Mouse (Mus musculus): ENCODE data around the gene Olfr1331. TPM values are rescaled to one million over a fixed set of nuclear protein-coding genes. Genes with fewer than 3 reads are reported as not detected.
"Not testable (repeated sequence)": the region's sequence is repeated elsewhere in the genome, so short reads cannot be mapped to it uniquely, and the experiment has no call there.

Olfr1331 gene
- total and polyA plus RNA-seq, 2 experiments: not detected

DNA sequence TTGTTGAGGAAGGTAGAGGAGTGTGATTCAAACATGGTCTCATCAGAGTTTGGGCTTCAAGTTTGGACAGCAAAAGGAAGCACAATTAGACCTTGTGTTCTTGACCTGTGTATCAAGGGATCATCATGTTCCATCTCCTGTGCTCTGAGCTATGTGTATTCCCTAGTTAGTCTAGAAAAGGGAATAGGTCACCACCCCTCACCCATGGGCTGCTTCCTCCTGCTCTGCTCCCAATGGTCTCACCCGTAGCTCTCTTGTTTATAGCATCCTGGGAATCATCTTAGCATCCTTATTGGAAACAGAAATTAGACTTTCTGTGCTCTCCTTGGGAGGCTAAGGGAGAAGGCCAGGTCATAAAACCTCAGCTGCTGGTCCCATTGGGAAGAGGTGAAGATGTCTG, 23.8 kb downstream of the Olfr1331 start, which contains the start of gene Olfr1330:
TSS of gene Olfr1330 (plus strand) at position 301 of the 400 bp plus-strand sequence.
- no peak for DNase-seq (ENCODE audit: extremely low read depth, low read depth, low spot score)
- Histone ChIP-seq H3K36me3 (ENCODE audit: control insufficient read depth, insufficient read depth, low read length) (no peaks in the 10 kb centered on the region), H3K4me1 (ENCODE audit: control insufficient read depth, insufficient read depth, low read length) (no peaks in the 10 kb centered on the region), H3K79me2 (ENCODE audit: control insufficient read depth, insufficient read depth, low read length) (no peaks in the 10 kb centered on the region), H3K9ac (ENCODE audit: low read depth, low read length) (no peak within 1 kb of the TSS), H3K27ac (replicated peaks; ENCODE audit: insufficient read depth, low read depth, low read length) (no peak within 1 kb of the TSS), H3K27me3 (ENCODE audit: control insufficient read depth, insufficient read depth, low read length) (no peaks in the 10 kb centered on the region), H3K4me3 (ENCODE audit: insufficient read depth, low read depth, low read length) (no peak within 1 kb of the TSS)
- WGBS: 76% methylated on average over 1 of the region's 1 CpGs
- TF ChIP-seq CTCF (IDR thresholded peaks at IDR 0.05; ENCODE audit: low read depth, low read length) (no peak), POLR2A (IDR thresholded peaks at IDR 0.05; ENCODE audit: extremely low read depth, insufficient read depth, low read length) (no peak)

DNA sequence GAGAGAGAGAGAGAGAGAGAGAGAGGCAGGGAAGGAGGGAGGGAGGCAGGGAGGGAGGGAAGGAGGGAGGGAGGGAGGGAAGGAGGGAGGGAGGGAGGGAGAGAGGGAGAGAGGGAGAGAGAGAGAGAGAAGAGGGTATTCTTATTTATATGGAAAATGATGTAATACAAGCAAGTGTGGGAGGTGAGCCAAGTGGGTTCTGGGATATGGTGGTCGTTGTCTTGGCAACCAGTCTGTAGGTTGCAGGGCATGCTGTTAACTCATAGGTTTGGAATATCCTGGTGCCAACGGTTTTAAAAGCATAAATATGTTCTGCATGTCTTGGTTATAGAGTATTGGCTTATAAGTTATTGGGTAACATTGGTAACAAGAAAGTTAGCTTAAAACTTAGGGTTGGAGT, 37.5 kb downstream of the Olfr1331 start:
- no peak for DNase-seq (ENCODE audit: extremely low read depth, low read depth, low spot score)
- H3K27ac ChIP-seq (replicated peaks; ENCODE audit: insufficient read depth, low read depth, low read length): no peak overlapping the region
- no peak overlapping the region for H3K4me3 ChIP-seq (ENCODE audit: insufficient read depth, low read depth, low read length)
- 67% methylated on average over 2 of the region's 2 CpGs for WGBS
- TF ChIP-seq CTCF (IDR thresholded peaks at IDR 0.05; ENCODE audit: low read depth, low read length) (no peak), POLR2A (IDR thresholded peaks at IDR 0.05; ENCODE audit: extremely low read depth, insufficient read depth, low read length) (no peak)
- no peak overlapping the region for H3K9ac ChIP-seq (ENCODE audit: low read depth, low read length)
- H3K36me3 ChIP-seq (ENCODE audit: control insufficient read depth, insufficient read depth, low read length): no peaks in the 10 kb centered on the region
- no peaks in the 10 kb centered on the region for H3K79me2 ChIP-seq (ENCODE audit: control insufficient read depth, insufficient read depth, low read length)
- no peaks in the 10 kb centered on the region for H3K4me1 ChIP-seq (ENCODE audit: control insufficient read depth, insufficient read depth, low read length)
- no peaks in the 10 kb centered on the region for H3K27me3 ChIP-seq (ENCODE audit: control insufficient read depth, insufficient read depth, low read length)

DNA sequence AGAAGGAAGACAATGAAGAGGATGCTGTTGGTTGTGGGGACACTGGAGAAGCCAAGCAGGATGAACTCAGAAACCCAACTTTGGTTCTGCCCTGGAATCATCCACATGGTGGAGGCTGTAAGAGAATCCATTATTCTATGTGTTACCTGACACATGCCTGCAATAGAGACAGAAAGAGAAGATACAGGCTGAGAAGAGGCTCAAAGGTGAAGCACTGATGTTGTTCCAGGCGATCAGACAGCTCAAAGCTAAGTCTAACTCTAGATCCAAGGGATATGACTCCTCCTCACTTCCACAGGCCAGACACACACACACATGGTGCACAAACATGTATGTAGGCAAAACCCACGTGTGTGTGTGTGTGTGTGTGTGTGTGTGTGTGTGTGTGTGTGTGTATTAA, 52.9 kb downstream of the Olfr1331 start, which contains the start of gene Olfr1329:
TSS of gene Olfr1329 (minus strand) at position 101 of the 400 bp plus-strand sequence.
- H3K27me3 ChIP-seq (ENCODE audit: control insufficient read depth, insufficient read depth, low read length); H3K4me3 ChIP-seq (ENCODE audit: insufficient read depth, low read depth, low read length); H3K27ac ChIP-seq (replicated peaks; ENCODE audit: insufficient read depth, low read depth, low read length); H3K79me2 ChIP-seq (ENCODE audit: control insufficient read depth, insufficient read depth, low read length); DNase-seq (ENCODE audit: extremely low read depth, low read depth, low spot score); H3K9ac ChIP-seq (ENCODE audit: low read depth, low read length); H3K36me3 ChIP-seq (ENCODE audit: control insufficient read depth, insufficient read depth, low read length); H3K4me1 ChIP-seq (ENCODE audit: control insufficient read depth, insufficient read depth, low read length): not testable (repeated sequence)
- 59% methylated on average over 2 of the region's 2 CpGs for WGBS

Other genes with a start within 250 kb of the Olfr1331 start
- not detected in 2 replicates for gene Cfap57, start 243.9 kb upstream of the Olfr1331 start, total RNA-seq (2014; rRNA removed)
- gene Cfap57, start 243.9 kb upstream of the Olfr1331 start, polyA plus RNA-seq (2012; rRNA removed): not detected in 2 replicates
- 19.6 and 19.9 TPM in 2 replicates for gene Ebna1bp2, start 243.8 kb upstream of the Olfr1331 start, total RNA-seq (2014; rRNA removed)
- gene Ebna1bp2, start 243.8 kb upstream of the Olfr1331 start, polyA plus RNA-seq (2012; rRNA removed): 10.3 and 13.0 TPM in 2 replicates
- gene Olfr62, start 205.7 kb upstream of the Olfr1331 start, total RNA-seq (2014; rRNA removed): not detected in 2 replicates
- not detected in 2 replicates for gene Olfr62, start 205.7 kb upstream of the Olfr1331 start, polyA plus RNA-seq (2012; rRNA removed)
- gene Olfr1342, start 171.9 kb upstream of the Olfr1331 start, total RNA-seq (2014; rRNA removed): not detected in 2 replicates
- not detected in 2 replicates for gene Olfr1342, start 171.9 kb upstream of the Olfr1331 start, polyA plus RNA-seq (2012; rRNA removed)
- gene Olfr1341, start 161.1 kb upstream of the Olfr1331 start, total RNA-seq (2014; rRNA removed): not detected in 2 replicates
- not detected in 2 replicates for gene Olfr1341, start 161.1 kb upstream of the Olfr1331 start, polyA plus RNA-seq (2012; rRNA removed)
- gene Olfr1340, start 144.5 kb upstream of the Olfr1331 start, total RNA-seq (2014; rRNA removed): not detected in 2 replicates
- gene Olfr1340, start 144.5 kb upstream of the Olfr1331 start, polyA plus RNA-seq (2012; rRNA removed): not detected in 2 replicates
- gene Olfr1339, start 132.5 kb upstream of the Olfr1331 start, total RNA-seq (2014; rRNA removed): not detected in 2 replicates
- not detected in 2 replicates for gene Olfr1339, start 132.5 kb upstream of the Olfr1331 start, polyA plus RNA-seq (2012; rRNA removed)
- not detected in 2 replicates for gene Olfr1338, start 105.9 kb upstream of the Olfr1331 start, total RNA-seq (2014; rRNA removed)
- not detected in 2 replicates for gene Olfr1338, start 105.9 kb upstream of the Olfr1331 start, polyA plus RNA-seq (2012; rRNA removed)
- not detected in 2 replicates for gene Olfr1337, start 82.1 kb upstream of the Olfr1331 start, total RNA-seq (2014; rRNA removed)
- gene Olfr1337, start 82.1 kb upstream of the Olfr1331 start, polyA plus RNA-seq (2012; rRNA removed): not detected in 2 replicates
- gene Olfr1335, start 54.7 kb upstream of the Olfr1331 start, total RNA-seq (2014; rRNA removed): not detected in 2 replicates
- not detected in 2 replicates for gene Olfr1335, start 54.7 kb upstream of the Olfr1331 start, polyA plus RNA-seq (2012; rRNA removed)
- not detected in 2 replicates for gene Olfr1333, start 28.4 kb upstream of the Olfr1331 start, total RNA-seq (2014; rRNA removed)
- not detected in 2 replicates for gene Olfr1333, start 28.4 kb upstream of the Olfr1331 start, polyA plus RNA-seq (2012; rRNA removed)
- not detected in 2 replicates for gene Olfr1330, start 23.9 kb downstream of the Olfr1331 start, total RNA-seq (2014; rRNA removed)
- not detected in 2 replicates for gene Olfr1330, start 23.9 kb downstream of the Olfr1331 start, polyA plus RNA-seq (2012; rRNA removed)
- gene Olfr1329, start 52.8 kb downstream of the Olfr1331 start, total RNA-seq (2014; rRNA removed): not detected in 2 replicates
- gene Olfr1329, start 52.8 kb downstream of the Olfr1331 start, polyA plus RNA-seq (2012; rRNA removed): not detected in 2 replicates
- gene Olfr1328, start 74.0 kb downstream of the Olfr1331 start, total RNA-seq (2014; rRNA removed): 0.20 TPM in 1 of 2 replicates, not detected in the other
- not detected in 2 replicates for gene Olfr1328, start 74.0 kb downstream of the Olfr1331 start, polyA plus RNA-seq (2012; rRNA removed)
- not detected in 2 replicates for gene Lao1, start 96.9 kb downstream of the Olfr1331 start, total RNA-seq (2014; rRNA removed)
- not detected in 2 replicates for gene Lao1, start 96.9 kb downstream of the Olfr1331 start, polyA plus RNA-seq (2012; rRNA removed)
- gene Slc2a1, start 244.1 kb downstream of the Olfr1331 start, total RNA-seq (2014; rRNA removed): 6.9 and 7.3 TPM in 2 replicates
- gene Slc2a1, start 244.1 kb downstream of the Olfr1331 start, polyA plus RNA-seq (2012; rRNA removed): 11.1 and 17.7 TPM in 2 replicates

Data from liver, adult 2 months (tissue).